Mouse (Mus musculus): Measurements from ENCODE around the gene Gm11559. TPM values are rescaled to one million over a fixed set of nuclear protein-coding genes. Genes with fewer than 3 reads are reported as not detected.
"Not testable (repeated sequence)": the region's sequence is repeated elsewhere in the genome, so short reads cannot be mapped to it uniquely, and the experiment has no call there.

Gene Gm11559
- polyA plus RNA-seq, 1 experiment, result not detected

GRCm38 (mm10) chr11:99858761-99859160, 5.5 kb upstream of the Gm11559 start:
- 53% methylated on average over 2 of the region's 2 CpGs for WGBS
- Histone ChIP-seq H3K27me3 (ENCODE audit: control insufficient read depth, insufficient read depth, low read length) (no peaks in the 10 kb centered on the region), H3K4me1 (ENCODE audit: control insufficient read depth, insufficient read depth, insufficient read length, low read length) (no peaks in the 10 kb centered on the region), H3K36me3 (ENCODE audit: control insufficient read depth, insufficient read depth, low read length) (no peaks in the 10 kb centered on the region), H3K4me3 (ENCODE audit: low read depth, low read length) (no peak overlapping the region), H3K27ac (ENCODE audit: insufficient read depth, low read depth, low read length) (no peak overlapping the region)
- TF ChIP-seq POLR2A (IDR thresholded peaks at IDR 0.05; ENCODE audit: low read depth, low read length), result no peak
- TF ChIP-seq CTCF (IDR thresholded peaks at IDR 0.05; ENCODE audit: extremely low read depth, insufficient read length, insufficient replicate concordance, low read depth, low read length), result no peak

DNA sequence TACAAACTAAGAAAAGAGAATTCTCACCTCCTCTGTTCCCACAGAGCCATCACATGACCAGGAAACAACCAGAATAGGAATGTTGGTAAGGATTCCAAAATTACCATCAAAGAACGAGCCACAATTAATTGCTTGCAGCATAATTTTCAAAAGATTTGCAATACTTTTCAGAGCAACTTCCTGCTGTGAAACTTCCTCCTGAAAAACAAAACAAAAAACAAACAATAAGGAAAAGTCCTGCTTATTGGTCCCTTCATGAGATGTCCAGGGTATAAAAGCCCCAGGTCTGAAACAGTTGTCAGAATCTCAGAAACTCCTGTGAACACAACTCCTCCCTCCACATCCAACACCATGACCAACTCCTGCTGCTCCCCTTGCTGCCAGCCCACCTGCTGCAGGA, 8.8 kb downstream of the Gm11559 start, which contains the start of gene Krtap9-1:
Gene Krtap9-1 (plus strand): TSS at position 301 of the 400 bp plus-strand sequence.
- not testable (repeated sequence) for H3K27me3 ChIP-seq (ENCODE audit: control insufficient read depth, insufficient read depth, low read length); H3K27ac ChIP-seq (ENCODE audit: insufficient read depth, low read depth, low read length); H3K4me1 ChIP-seq (ENCODE audit: control insufficient read depth, insufficient read depth, insufficient read length, low read length); H3K36me3 ChIP-seq (ENCODE audit: control insufficient read depth, insufficient read depth, low read length); H3K4me3 ChIP-seq (ENCODE audit: low read depth, low read length)
- 72% methylated on average over 1 of the region's 1 CpGs for whole genome bisulfite sequencing

DNA sequence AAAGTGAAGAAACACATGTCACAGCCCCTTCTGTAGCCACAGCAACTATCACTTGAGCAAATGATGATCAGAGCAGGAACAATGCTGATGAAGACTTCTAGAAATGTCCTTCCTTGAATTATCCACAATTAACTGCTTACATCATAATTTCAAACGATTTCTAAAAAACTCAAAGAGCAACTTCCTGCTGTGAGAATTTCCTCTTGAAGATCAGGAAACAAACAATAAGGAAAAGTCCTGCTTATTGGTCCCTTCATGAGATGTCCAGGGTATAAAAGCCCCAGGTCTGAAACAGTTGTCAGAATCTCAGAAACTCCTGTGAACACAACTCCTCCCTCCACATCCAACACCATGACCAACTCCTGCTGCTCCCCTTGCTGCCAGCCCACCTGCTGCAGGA, 14.6 kb downstream of the Gm11559 start, which contains the start of gene Gm11567:
Gene Gm11567 (plus strand): TSS at position 301 of the 400 bp plus-strand sequence.
- not testable (repeated sequence) for H3K4me3 ChIP-seq (ENCODE audit: low read depth, low read length); H3K27ac ChIP-seq (ENCODE audit: insufficient read depth, low read depth, low read length)
- 13% methylated on average over 1 of the region's 1 CpGs for WGBS

GRCm38 (mm10) chr11:99907620-99908019, 43.3 kb downstream of the Gm11559 start, which contains the start of gene Krtap31-1:
Gene Krtap31-1 (plus strand): TSS chr11:99907920.
- H3K4me1 ChIP-seq (ENCODE audit: control insufficient read depth, insufficient read depth, insufficient read length, low read length), result no peaks in the 10 kb centered on the region
- TF ChIP-seq CTCF (IDR thresholded peaks at IDR 0.05; ENCODE audit: extremely low read depth, insufficient read length, insufficient replicate concordance, low read depth, low read length), result no peak
- TF ChIP-seq POLR2A (IDR thresholded peaks at IDR 0.05; ENCODE audit: low read depth, low read length), result no peak
- H3K27ac ChIP-seq (ENCODE audit: insufficient read depth, low read depth, low read length), result no peak within 1 kb of the TSS
- H3K27me3 ChIP-seq (ENCODE audit: control insufficient read depth, insufficient read depth, low read length), result no peaks in the 10 kb centered on the region
- H3K4me3 ChIP-seq (ENCODE audit: low read depth, low read length), result no peak within 1 kb of the TSS
- no peaks in the 10 kb centered on the region for H3K36me3 ChIP-seq (ENCODE audit: control insufficient read depth, insufficient read depth, low read length)
- WGBS, result 73% methylated on average over 2 of the region's 2 CpGs

More for the DNA sequence above, 14.6 kb downstream of the Gm11559 start, which contains the start of gene Gm11567:
- not testable (repeated sequence) for H3K4me1 ChIP-seq (ENCODE audit: control insufficient read depth, insufficient read depth, insufficient read length, low read length); H3K27me3 ChIP-seq (ENCODE audit: control insufficient read depth, insufficient read depth, low read length); H3K36me3 ChIP-seq (ENCODE audit: control insufficient read depth, insufficient read depth, low read length)

DNA sequence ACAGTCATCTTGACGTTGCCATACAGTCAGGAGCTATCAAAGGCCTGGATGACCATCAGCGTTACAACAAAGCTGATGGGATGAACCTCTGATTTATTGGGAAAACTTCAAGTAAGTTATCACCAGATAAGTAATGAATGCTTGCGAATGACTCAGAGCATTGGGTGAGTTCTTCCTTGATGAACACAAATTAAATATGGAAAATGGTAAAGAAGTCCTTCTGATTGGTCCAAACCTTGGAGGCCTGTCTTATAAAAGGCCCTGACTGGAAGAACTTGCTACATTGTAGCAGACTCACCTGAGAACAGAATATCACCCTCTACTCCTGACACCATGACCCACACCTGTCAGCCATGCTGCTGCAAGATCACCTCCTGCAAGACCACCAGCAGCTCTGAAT, 50.2 kb downstream of the Gm11559 start, which contains the start of gene Gm11565:
Gene Gm11565 (plus strand): TSS at position 301 of the 400 bp plus-strand sequence.
- Histone ChIP-seq H3K27me3 (ENCODE audit: control insufficient read depth, insufficient read depth, low read length) (no peaks in the 10 kb centered on the region; the same call in 1 of the 2 replicates), H3K27ac (ENCODE audit: insufficient read depth, low read depth, low read length) (no peak within 1 kb of the TSS), H3K4me3 (ENCODE audit: low read depth, low read length) (no peak within 1 kb of the TSS), H3K4me1 (ENCODE audit: control insufficient read depth, insufficient read depth, insufficient read length, low read length) (no peaks in the 10 kb centered on the region), H3K36me3 (ENCODE audit: control insufficient read depth, insufficient read depth, low read length) (no peaks in the 10 kb centered on the region)
- 84% methylated on average over 3 of the region's 3 CpGs for WGBS
- TF ChIP-seq POLR2A (IDR thresholded peaks at IDR 0.05; ENCODE audit: low read depth, low read length), result no peak
- no peak for TF ChIP-seq CTCF (IDR thresholded peaks at IDR 0.05; ENCODE audit: extremely low read depth, insufficient read length, insufficient replicate concordance, low read depth, low read length)

Other genes starting within 250 kb of the Gm11559 start
- gene Krtap2-4, start 249.6 kb upstream of the Gm11559 start, polyA plus RNA-seq (2012; rRNA removed), result 0.29 and 1.9 TPM in 2 replicates
- gene Gm11562, start 244.0 kb upstream of the Gm11559 start, polyA plus RNA-seq (2012; rRNA removed), result 1.9 TPM in 1 of 2 replicates, not detected in the other
- gene Krtap4-1, start 236.2 kb upstream of the Gm11559 start, polyA plus RNA-seq (2012; rRNA removed), result not detected in 2 replicates
- not detected in 2 replicates for gene Krtap4-2, start 229.4 kb upstream of the Gm11559 start, polyA plus RNA-seq (2012; rRNA removed)
- gene Krtap4-7, start 220.4 kb upstream of the Gm11559 start, polyA plus RNA-seq (2012; rRNA removed), result not detected in 2 replicates
- gene Gm11555, start 214.2 kb upstream of the Gm11559 start, polyA plus RNA-seq (2012; rRNA removed), result not detected in 2 replicates
- gene Gm11563, start 205.5 kb upstream of the Gm11559 start, polyA plus RNA-seq (2012; rRNA removed), result not detected in 2 replicates
- not detected in 2 replicates for gene Krtap4-6, start 198.5 kb upstream of the Gm11559 start, polyA plus RNA-seq (2012; rRNA removed)
- gene Gm14190, start 173.7 kb upstream of the Gm11559 start, polyA plus RNA-seq (2012; rRNA removed), result not detected in 2 replicates
- not detected in 2 replicates for gene Gm14180, start 130.2 kb upstream of the Gm11559 start, polyA plus RNA-seq (2012; rRNA removed)
- not detected in 2 replicates for gene Gm11595, start 91.6 kb upstream of the Gm11559 start, polyA plus RNA-seq (2012; rRNA removed)
- not detected in 2 replicates for gene Krtap4-8, start 83.8 kb upstream of the Gm11559 start, polyA plus RNA-seq (2012; rRNA removed)
- not detected in 2 replicates for gene Krtap4-9, start 79.3 kb upstream of the Gm11559 start, polyA plus RNA-seq (2012; rRNA removed)
- gene Gm11596, start 71.0 kb upstream of the Gm11559 start, polyA plus RNA-seq (2012; rRNA removed), result not detected in 2 replicates
- not detected in 2 replicates for gene Gm11569, start 65.5 kb upstream of the Gm11559 start, polyA plus RNA-seq (2012; rRNA removed)
- not detected in 2 replicates for gene Gm11554, start 60.0 kb upstream of the Gm11559 start, polyA plus RNA-seq (2012; rRNA removed)
- gene Krtap4-13, start 54.6 kb upstream of the Gm11559 start, polyA plus RNA-seq (2012; rRNA removed), result not detected in 2 replicates
- not detected in 2 replicates for gene Gm11564, start 48.8 kb upstream of the Gm11559 start, polyA plus RNA-seq (2012; rRNA removed)
- not detected in 2 replicates for gene 2300003K06Rik, start 26.4 kb upstream of the Gm11559 start, polyA plus RNA-seq (2012; rRNA removed)
- gene Krtap4-16, start 12.9 kb upstream of the Gm11559 start, polyA plus RNA-seq (2012; rRNA removed), result 1.9 and 3.2 TPM in 2 replicates
- not detected in 2 replicates for gene Gm11568, start 6.6 kb upstream of the Gm11559 start, polyA plus RNA-seq (2012; rRNA removed)
- not detected in 2 replicates for gene Krtap9-1, start 8.9 kb downstream of the Gm11559 start, polyA plus RNA-seq (2012; rRNA removed)
- not detected in 2 replicates for gene Gm11567, start 14.7 kb downstream of the Gm11559 start, polyA plus RNA-seq (2012; rRNA removed)
- gene Krtap31-1, start 43.4 kb downstream of the Gm11559 start, polyA plus RNA-seq (2012; rRNA removed), result not detected in 2 replicates
- gene Gm11565, start 50.3 kb downstream of the Gm11559 start, polyA plus RNA-seq (2012; rRNA removed), result not detected in 2 replicates
- gene Krtap31-2, start 71.8 kb downstream of the Gm11559 start, polyA plus RNA-seq (2012; rRNA removed), result not detected in 2 replicates
- gene Krtap9-5, start 84.0 kb downstream of the Gm11559 start, polyA plus RNA-seq (2012; rRNA removed), result not detected in 2 replicates
- gene Krtap29-1, start 114.6 kb downstream of the Gm11559 start, polyA plus RNA-seq (2012; rRNA removed), result not detected in 2 replicates
- not detected in 2 replicates for gene Krtap16-1, start 122.1 kb downstream of the Gm11559 start, polyA plus RNA-seq (2012; rRNA removed)
- not detected in 2 replicates for gene Krtap17-1, start 129.5 kb downstream of the Gm11559 start, polyA plus RNA-seq (2012; rRNA removed)
- gene Krt33a, start 151.7 kb downstream of the Gm11559 start, polyA plus RNA-seq (2012; rRNA removed), result not detected in 2 replicates
- gene Krt33b, start 165.4 kb downstream of the Gm11559 start, polyA plus RNA-seq (2012; rRNA removed), result not detected in 2 replicates
- gene Krt34, start 177.1 kb downstream of the Gm11559 start, polyA plus RNA-seq (2012; rRNA removed), result not detected in 2 replicates
- 0.20 TPM in 1 of 2 replicates, not detected in the other for gene Krt31, start 186.1 kb downstream of the Gm11559 start, polyA plus RNA-seq (2012; rRNA removed)
- gene Krt32, start 223.8 kb downstream of the Gm11559 start, polyA plus RNA-seq (2012; rRNA removed), result not detected in 2 replicates
- gene Krt35, start 231.8 kb downstream of the Gm11559 start, polyA plus RNA-seq (2012; rRNA removed), result not detected in 2 replicates
- gene Krt36, start 241.2 kb downstream of the Gm11559 start, polyA plus RNA-seq (2012; rRNA removed), result not detected in 2 replicates

All from small intestine, adult 2 months (tissue).